Mouse (Mus musculus) neutrophil, adult 5-6 weeks (primary cell): ENCODE data around the gene Idh3a. TPM values are rescaled to one million over a fixed set of nuclear protein-coding genes. Genes with fewer than 3 reads are reported as not detected.

Experiments
- ATAC-seq: fragments of 151-379, 151-347 bp; 2 replicates; pipeline ENCODE4 v1.8.0; 2017; ENCODE audit warnings: mild to moderate bottlenecking, moderate TSS enrichment; ENCODE audit not compliant: insufficient number of reproducible peaks, poor library complexity, low FRiP score, severe bottlenecking; ENCODE audit errors: extremely low read depth
- total RNA-seq: library from RNA; stranded (forward); fragments of 200-1000 nt; gene quantifications from 2 replicates; pipeline ENCODE4 v1.2.3, GENCODE M21; 2017

The Idh3a gene
- total RNA-seq, 1 experiment from 2014 or later: 14.8 TPM

- ATAC-seq: no peak
Observed at GRCm38 (mm10) chr9:54641548-54641947, 55.4 kb downstream of the Idh3a start.

- ATAC-seq: no peak
Observed at GRCm38 (mm10) chr9:54642149-54642548, 56.0 kb downstream of the Idh3a start.

- ATAC-seq: no peak
Observed at GRCm38 (mm10) chr9:54642556-54642955, 56.4 kb downstream of the Idh3a start.

GRCm38 (mm10) chr9:54643179-54643578 lies 57.0 kb downstream of the Idh3a start:
- no peak for ATAC-seq

- ATAC-seq: no peak
Observed at GRCm38 (mm10) chr9:54645530-54645929, 59.4 kb downstream of the Idh3a start.

- ATAC-seq: no peak
Observed at GRCm38 (mm10) chr9:54646252-54646651, 60.1 kb downstream of the Idh3a start.

- no peak for ATAC-seq
Observed at GRCm38 (mm10) chr9:54647456-54647855, 61.3 kb downstream of the Idh3a start.

GRCm38 (mm10) chr9:54649360-54649759 lies 63.2 kb downstream of the Idh3a start:
- ATAC-seq: no peak

- no peak for ATAC-seq
Observed at GRCm38 (mm10) chr9:54652778-54653177, 66.6 kb downstream of the Idh3a start.

Other genes with a start within 250 kb of the Idh3a start
- 117 and 119 TPM in 2 replicates for gene Dmxl2, start 84.7 kb upstream of the Idh3a start, total RNA-seq
- gene Sh2d7, start 47.4 kb upstream of the Idh3a start, total RNA-seq: not detected in 2 replicates
- 2.1 and 3.1 TPM in 2 replicates for gene Cib2, start 26.1 kb upstream of the Idh3a start, total RNA-seq
- gene Acsbg1, start 75.5 kb downstream of the Idh3a start, total RNA-seq: 1.5 and 1.6 TPM in 2 replicates
- 1.4 and 2.3 TPM in 2 replicates for gene Dnaja4, start 112.5 kb downstream of the Idh3a start, total RNA-seq
- gene Wdr61, start 148.2 kb downstream of the Idh3a start, total RNA-seq: 22.5 and 29.2 TPM in 2 replicates
- not detected in 2 replicates for gene Crabp1, start 178.4 kb downstream of the Idh3a start, total RNA-seq